Mouse (Mus musculus): Measurements from ENCODE around the gene Vmn1r44. TPM values are rescaled to one million over a fixed set of nuclear protein-coding genes. Genes with fewer than 3 reads are reported as not detected.
"Not testable (repeated sequence)": the region's sequence is repeated elsewhere in the genome, so short reads cannot be mapped to it uniquely, and the experiment has no call there.

The Vmn1r44 gene
- polyA plus RNA-seq, 1 experiment from 2014 or later = not detected

GRCm38 (mm10) chr6:89883812-89884211 lies 352 bp downstream of the Vmn1r44 start:
- H3K4me2 ChIP-seq (ENCODE audit: low read length) = no peak overlapping the region
- no peak overlapping the region for H3K4me3 ChIP-seq (ENCODE audit: low read depth, low read length)
- no peak overlapping the region for H3K9ac ChIP-seq (ENCODE audit: low read length)
- 63% methylated on average over 2 of the region's 2 CpGs for WGBS
- ATAC-seq (replicated peaks; ENCODE audit: low FRiP score, low TSS enrichment, low read depth) (no peak), DNase-seq (ENCODE audit: low spot score) (no peak)
- H3K27ac ChIP-seq (ENCODE audit: low read depth) = no peak overlapping the region
- H3K9me3 ChIP-seq (ENCODE audit: control insufficient read depth, low read length) = no peaks in the 10 kb centered on the region
- H3K36me3 ChIP-seq (ENCODE audit: control insufficient read depth, insufficient read depth, low read length) = no peaks in the 10 kb centered on the region
- no peaks in the 10 kb centered on the region for H3K27me3 ChIP-seq (replicated peaks; ENCODE audit: control insufficient read depth, insufficient read depth, low read length)
- H3K4me1 ChIP-seq (replicated peaks; ENCODE audit: control insufficient read depth, insufficient read depth, low read length) = no peaks in the 10 kb centered on the region

GRCm38 (mm10) chr6:89940498-89940897 lies 57.0 kb downstream of the Vmn1r44 start, which contains the start of gene Vmn1r45:
Vmn1r45 (minus strand) TSS chr6:89940598.
- not testable (repeated sequence) for H3K4me1 ChIP-seq (replicated peaks; ENCODE audit: control insufficient read depth, insufficient read depth, low read length); H3K4me3 ChIP-seq (ENCODE audit: low read depth, low read length); H3K9me3 ChIP-seq (ENCODE audit: control insufficient read depth, low read length); H3K9ac ChIP-seq (ENCODE audit: low read length); H3K4me2 ChIP-seq (ENCODE audit: low read length); H3K36me3 ChIP-seq (ENCODE audit: control insufficient read depth, insufficient read depth, low read length); ATAC-seq (replicated peaks; ENCODE audit: low FRiP score, low TSS enrichment, low read depth); H3K27me3 ChIP-seq (replicated peaks; ENCODE audit: control insufficient read depth, insufficient read depth, low read length); H3K27ac ChIP-seq (ENCODE audit: low read depth); DNase-seq (ENCODE audit: low spot score)
- 96% methylated on average over 2 of the region's 2 CpGs for WGBS

GRCm38 (mm10) chr6:89940926-89941325 lies 57.5 kb downstream of the Vmn1r44 start:
- Histone ChIP-seq H3K27ac (ENCODE audit: low read depth) (no peak overlapping the region), H3K4me2 (ENCODE audit: low read length) (no peak overlapping the region), H3K9me3 (ENCODE audit: control insufficient read depth, low read length) (no peaks in the 10 kb centered on the region), H3K36me3 (ENCODE audit: control insufficient read depth, insufficient read depth, low read length) (no peaks in the 10 kb centered on the region), H3K9ac (ENCODE audit: low read length) (no peak overlapping the region), H3K27me3 (replicated peaks; ENCODE audit: control insufficient read depth, insufficient read depth, low read length) (no peaks in the 10 kb centered on the region), H3K4me1 (replicated peaks; ENCODE audit: control insufficient read depth, insufficient read depth, low read length) (no peaks in the 10 kb centered on the region), H3K4me3 (ENCODE audit: low read depth, low read length) (no peak overlapping the region)
- no peak for ATAC-seq (replicated peaks; ENCODE audit: low FRiP score, low TSS enrichment, low read depth)
- DNase-seq (ENCODE audit: low spot score) = no peak
- 77% methylated on average over 2 of the region's 2 CpGs for WGBS

Other genes starting within 250 kb of the Vmn1r44 start
- 11.4 and 12.0 TPM in 2 replicates for gene Txnrd3, start 239.7 kb upstream of the Vmn1r44 start, polyA plus RNA-seq (2014; fragmentation: Nextera tagmentation; extraction: Ambion mirVana)
- gene Vmn1r40, start 176.1 kb upstream of the Vmn1r44 start, polyA plus RNA-seq (2014; fragmentation: Nextera tagmentation; extraction: Ambion mirVana) = not detected in 2 replicates
- not detected in 2 replicates for gene Vmn1r41, start 142.9 kb upstream of the Vmn1r44 start, polyA plus RNA-seq (2014; fragmentation: Nextera tagmentation; extraction: Ambion mirVana)
- gene Vmn1r42, start 7.2 kb upstream of the Vmn1r44 start, polyA plus RNA-seq (2014; fragmentation: Nextera tagmentation; extraction: Ambion mirVana) = not detected in 2 replicates
- not detected in 2 replicates for gene Vmn1r43, start 7.2 kb upstream of the Vmn1r44 start, polyA plus RNA-seq (2014; fragmentation: Nextera tagmentation; extraction: Ambion mirVana)
- not detected in 2 replicates for gene Vmn1r45, start 56.9 kb downstream of the Vmn1r44 start, polyA plus RNA-seq (2014; fragmentation: Nextera tagmentation; extraction: Ambion mirVana)
- gene Vmn1r46, start 85.7 kb downstream of the Vmn1r44 start, polyA plus RNA-seq (2014; fragmentation: Nextera tagmentation; extraction: Ambion mirVana) = not detected in 2 replicates
- gene Vmn1r47, start 132.5 kb downstream of the Vmn1r44 start, polyA plus RNA-seq (2014; fragmentation: Nextera tagmentation; extraction: Ambion mirVana) = not detected in 2 replicates
- not detected in 2 replicates for gene Vmn1r48, start 153.2 kb downstream of the Vmn1r44 start, polyA plus RNA-seq (2014; fragmentation: Nextera tagmentation; extraction: Ambion mirVana)
- gene Vmn1r49, start 194.8 kb downstream of the Vmn1r44 start, polyA plus RNA-seq (2014; fragmentation: Nextera tagmentation; extraction: Ambion mirVana) = not detected in 2 replicates
- gene Vmn1r50, start 217.8 kb downstream of the Vmn1r44 start, polyA plus RNA-seq (2014; fragmentation: Nextera tagmentation; extraction: Ambion mirVana) = not detected in 2 replicates
- gene Vmn1r51, start 238.9 kb downstream of the Vmn1r44 start, polyA plus RNA-seq (2014; fragmentation: Nextera tagmentation; extraction: Ambion mirVana) = 0.04 TPM in 1 of 2 replicates, not detected in the other